Mouse (Mus musculus) intestine, postnatal 0 days (tissue): ENCODE results near the gene Sord. TPM values are rescaled to one million over a fixed set of nuclear protein-coding genes. Genes with fewer than 3 reads are reported as not detected.

ENCODE experiments used
- ATAC-seq: fragments of 200-750 bp; cut with Nextera tagmentation; 2 replicates; pipeline ENCODE4 v1.8.0; 2017; ENCODE audit warnings: mild to moderate bottlenecking, moderate TSS enrichment, moderate library complexity
- H3K27ac ChIP-seq: fragments of 300-500 bp; sonication (generic); 2 replicates; pipeline ENCODE4 v1.5.1; 2014; ENCODE audit warnings: mild to moderate bottlenecking, low read depth, low read length, moderate library complexity
- H3K27me3 ChIP-seq: fragments of 300-500 bp; sonication (generic); replicated peaks from 2 replicates; pipeline ENCODE4 v1.6.1; 2014; ENCODE audit warnings: low read length, mixed read lengths; ENCODE audit not compliant: control insufficient read depth, insufficient read depth
- H3K36me3 ChIP-seq: fragments of 300-500 bp; sonication (generic); 2 replicates; pipeline ENCODE4 v1.6.1; 2014; ENCODE audit warnings: mild to moderate bottlenecking, moderate library complexity; ENCODE audit not compliant: control insufficient read depth, insufficient read depth
- H3K4me1 ChIP-seq: fragments of 300-500 bp; sonication (generic); replicated peaks from 2 replicates; pipeline ENCODE4 v1.6.1; 2014; ENCODE audit warnings: antibody characterized with exemption, low read length, mixed read lengths; ENCODE audit not compliant: control insufficient read depth, insufficient read depth
- H3K4me2 ChIP-seq: fragments of 300-500 bp; sonication (generic); replicated peaks from 2 replicates; pipeline ENCODE4 v1.6.1; 2014; ENCODE audit warnings: low read depth, mild to moderate bottlenecking, moderate library complexity
- H3K4me3 ChIP-seq: fragments of 300-500 bp; sonication (generic); 2 replicates; pipeline ENCODE4 v1.5.1; 2014; ENCODE audit warnings: low read depth, low read length
- H3K9ac ChIP-seq: fragments of 300-500 bp; sonication (generic); 2 replicates; pipeline ENCODE4 v1.6.1; 2014; ENCODE audit warnings: mild to moderate bottlenecking, low read depth, low read length
- H3K9me3 ChIP-seq: fragments of 300-500 bp; sonication (generic); 2 replicates; pipeline ENCODE4 v1.6.1; 2016; ENCODE audit warnings: mixed run types; ENCODE audit not compliant: control insufficient read depth
- CTCF ChIP-seq: sonication (generic); IDR thresholded peaks from 2 replicates; pipeline ENCODE4 v1.5.1; 2016; ENCODE audit warnings: low read depth, mild to moderate bottlenecking, control low read depth, antibody characterized with exemption, moderate library complexity
- WGBS: fragments of 180-500 bp; shearing (Covaris S2); extraction: QIAGEN DNeasy Blood & Tissue Kit; methylation state at CpG from one replicate; pipeline ENCODE4 v1.1.7; 2014; 5-methylcytosine and 5-hydroxymethylcytosine counted together
- polyA plus RNA-seq: library from polyadenylated mRNA; unstranded; fragments of >200 nt; fragmentation: Nextera tagmentation; extraction: Ambion mirVana; gene quantifications from 2 replicates; pipeline ENCODE4 v1.2.1, GENCODE M21; 2015

Sord gene
- polyA plus RNA-seq, 1 experiment from 2014 or later: 136 TPM

- Histone ChIP-seq H3K27ac (no peak overlapping the region), H3K27me3 (peaks cover 71% of the 10 kb centered on the region), H3K4me2 (peak overlapping the region; percentile 57), H3K9me3 (no peaks in the 10 kb centered on the region), H3K4me1 (peaks cover 29% of the 10 kb centered on the region), H3K4me3 (peak overlapping the region; percentile 15), H3K36me3 (no peaks in the 10 kb centered on the region), H3K9ac (no peak overlapping the region)
- no peak for ATAC-seq
- WGBS: 14% methylated on average over 23 of the region's 23 CpGs
- TF ChIP-seq CTCF: no peak
These were observed 67.5 kb downstream of the Sord start for GRCm38 (mm10) chr2:122301921-122302573.

DNA sequence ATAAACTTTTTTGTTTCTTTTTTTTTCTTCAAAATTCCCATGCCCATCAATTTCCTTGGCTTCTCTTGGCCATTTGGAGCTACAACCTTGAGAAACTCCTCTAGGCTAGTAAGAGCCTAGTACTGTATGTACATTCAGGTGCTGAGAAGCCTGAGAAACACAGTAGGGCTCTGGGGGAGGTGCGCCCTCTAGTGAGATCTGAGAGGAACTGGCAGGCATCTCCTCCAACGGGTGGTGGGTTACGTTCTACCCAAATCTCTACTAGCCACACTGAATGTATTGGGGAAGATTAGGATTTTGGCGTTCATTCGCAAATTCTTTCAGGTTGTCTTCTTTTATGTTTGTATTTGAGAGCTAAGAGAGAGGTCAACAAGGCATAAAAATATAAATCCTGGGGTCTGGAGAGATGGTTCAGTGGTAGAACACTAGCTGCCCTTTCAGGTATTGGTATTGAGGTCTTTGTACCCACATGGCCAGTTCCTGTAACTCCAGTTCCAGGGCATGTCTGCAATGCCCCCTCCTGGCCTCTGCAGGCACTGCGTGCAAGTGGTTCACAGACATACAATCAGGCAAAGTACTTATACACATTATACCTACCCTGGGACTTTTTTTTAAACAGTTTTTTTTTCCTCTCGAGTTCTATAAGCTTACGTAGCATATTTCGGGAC is 68.2 kb downstream of the Sord start:
- Histone ChIP-seq H3K27me3 (peaks cover 65% of the 10 kb centered on the region), H3K4me1 (peaks cover 26% of the 10 kb centered on the region), H3K4me2 (no peak overlapping the region), H3K9ac (no peak overlapping the region), H3K9me3 (no peaks in the 10 kb centered on the region), H3K4me3 (no peak overlapping the region), H3K36me3 (no peaks in the 10 kb centered on the region), H3K27ac (no peak overlapping the region)
- TF ChIP-seq CTCF: peak; percentile 71
- 10% methylated on average over 9 of the region's 9 CpGs for WGBS
- ATAC-seq: peak; percentile 78

GRCm38 (mm10) chr2:122304544-122304943 is 70.0 kb downstream of the Sord start:
- Histone ChIP-seq H3K4me1 (peaks cover 12% of the 10 kb centered on the region; the same call in 1 of the 2 replicates), H3K9ac (no peak overlapping the region), H3K9me3 (no peaks in the 10 kb centered on the region), H3K4me3 (no peak overlapping the region), H3K36me3 (no peaks in the 10 kb centered on the region), H3K4me2 (no peak overlapping the region), H3K27ac (no peak overlapping the region), H3K27me3 (peaks cover 61% of the 10 kb centered on the region)
- TF ChIP-seq CTCF: no peak
- 87% methylated on average over 6 of the region's 6 CpGs for WGBS
- ATAC-seq: no peak

DNA sequence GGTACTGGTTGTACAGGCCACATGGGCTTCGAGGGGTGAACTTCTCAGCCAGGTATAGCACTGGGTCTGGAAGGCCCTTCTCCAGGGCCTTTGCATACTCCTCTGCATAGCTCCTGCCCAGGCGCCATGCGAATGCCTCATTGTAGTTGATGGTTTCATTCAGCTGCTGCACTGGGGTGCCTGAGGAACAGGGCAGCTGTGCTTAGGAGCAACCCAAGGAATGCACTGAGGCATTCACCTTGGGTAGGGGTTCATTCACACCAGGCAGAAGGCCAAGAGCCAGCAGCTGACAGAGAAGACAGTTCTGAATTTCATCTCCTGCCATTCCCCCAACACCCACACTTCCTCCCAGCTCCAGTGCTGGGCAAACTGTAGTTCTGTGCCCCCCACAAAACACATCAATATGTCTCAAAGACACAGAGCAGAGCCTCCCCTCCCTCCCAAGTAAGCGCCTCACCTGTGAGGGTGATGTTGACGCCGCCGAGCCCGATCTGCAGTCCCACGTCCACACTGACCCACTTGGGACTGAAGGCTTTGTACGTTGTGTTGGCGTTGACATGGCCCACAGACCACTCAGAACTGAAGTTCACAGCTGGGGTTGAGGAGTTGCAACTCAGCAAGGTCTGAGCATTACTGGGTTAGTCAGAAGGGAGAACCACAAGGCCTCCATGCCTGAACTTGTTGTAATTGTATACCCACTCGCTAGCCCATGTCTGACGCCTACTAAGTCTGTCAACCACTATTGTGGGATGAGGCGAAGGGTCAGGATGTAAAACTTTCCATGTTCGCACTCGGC is 70.7 kb downstream of the Sord start:
- Histone ChIP-seq H3K9ac (no peak overlapping the region), H3K4me3 (no peak overlapping the region), H3K36me3 (no peaks in the 10 kb centered on the region), H3K4me2 (no peak overlapping the region), H3K27ac (no peak overlapping the region), H3K27me3 (peaks cover 53% of the 10 kb centered on the region), H3K4me1 (peaks cover 12% of the 10 kb centered on the region; the same call in 1 of the 2 replicates), H3K9me3 (no peaks in the 10 kb centered on the region)
- no peak for ATAC-seq
- no peak for TF ChIP-seq CTCF
- WGBS: 85% methylated on average over 16 of the region's 16 CpGs

- H3K27me3 ChIP-seq: peaks cover 49% of the 10 kb centered on the region
These were observed 71.6 kb downstream of the Sord start for GRCm38 (mm10) chr2:122306184-122306583.

DNA sequence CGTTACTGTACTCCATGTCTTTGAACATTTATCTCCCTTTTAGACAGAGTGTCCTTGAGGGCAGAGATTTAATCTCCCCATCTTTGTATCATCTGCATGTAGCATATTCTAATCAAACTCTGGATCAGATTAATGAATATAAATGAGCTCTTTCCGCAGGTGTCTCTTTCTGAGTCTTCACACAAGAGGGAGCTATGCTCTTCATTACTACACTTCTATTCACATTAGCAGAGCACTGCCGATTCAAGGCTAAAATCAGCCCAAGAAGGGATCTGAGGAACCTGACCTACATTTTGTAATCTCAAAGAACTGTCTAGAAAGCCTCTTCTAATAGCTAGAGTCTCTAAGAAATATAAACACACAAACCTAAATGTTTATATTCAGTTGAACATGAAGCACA is 75.1 kb downstream of the Sord start:
- Histone ChIP-seq H3K27ac (no peak overlapping the region), H3K4me1 (no peaks in the 10 kb centered on the region; the same call in 1 of the 2 replicates), H3K4me2 (no peak overlapping the region), H3K27me3 (peaks cover 52% of the 10 kb centered on the region), H3K4me3 (no peak overlapping the region), H3K9me3 (no peaks in the 10 kb centered on the region), H3K9ac (no peak overlapping the region), H3K36me3 (no peaks in the 10 kb centered on the region)
- WGBS: 45% methylated on average over 3 of the region's 3 CpGs
- TF ChIP-seq CTCF: peak; percentile 46
- ATAC-seq: no peak

More at GRCm38 (mm10) chr2:122306184-122306583, 71.6 kb downstream of the Sord start:
- no peak for TF ChIP-seq CTCF
- 39% methylated on average over 4 of the region's 4 CpGs for WGBS
- Histone ChIP-seq H3K36me3 (no peaks in the 10 kb centered on the region), H3K4me1 (peaks cover 8% of the 10 kb centered on the region; the same call in 1 of the 2 replicates), H3K4me3 (no peak overlapping the region), H3K9me3 (no peaks in the 10 kb centered on the region), H3K4me2 (no peak overlapping the region), H3K27ac (no peak overlapping the region), H3K9ac (no peak overlapping the region)
- no peak for ATAC-seq
